Mouse (Mus musculus) thymus, adult 2 months (tissue): ENCODE data around the gene Olig1.

ENCODE experiments used
- CTCF ChIP-seq: fragments of 200-500 bp; IDR thresholded peaks from 2 replicates; pipeline ENCODE4 v1.5.1; 2012; ENCODE audit warnings: mild to moderate bottlenecking, control low read depth, low read length, moderate library complexity, borderline replicate concordance; ENCODE audit not compliant: control insufficient read depth, poor library complexity, insufficient read depth; ENCODE audit errors: extremely low read depth
- POLR2A ChIP-seq: fragments of 200-500 bp; IDR thresholded peaks from 2 replicates; pipeline ENCODE4 v1.6.1; 2012; ENCODE audit warnings: mild to moderate bottlenecking, low read length, control low read depth, moderate library complexity; ENCODE audit not compliant: control insufficient read depth, poor library complexity, insufficient read depth; ENCODE audit errors: extremely low read depth

- TF ChIP-seq POLR2A (no peak), CTCF (no peak)
Measured at GRCm38 (mm10) chr16:91309872-91310271, 40.3 kb downstream of the Olig1 start.
